Mouse (Mus musculus) olfactory bulb, adult 2 months (tissue): Measurements from ENCODE around the gene Zdhhc20.

ENCODE experiments used
- CTCF ChIP-seq: fragments of 200-500 bp; IDR thresholded peaks from 2 replicates; pipeline ENCODE4 v1.5.1; 2012; ENCODE audit warnings: low read depth, mild to moderate bottlenecking, low read length, moderate library complexity; ENCODE audit not compliant: insufficient read depth
- POLR2A ChIP-seq: fragments of 200-500 bp; IDR thresholded peaks from 2 replicates; pipeline ENCODE4 v1.6.1; 2012; ENCODE audit warnings: mild to moderate bottlenecking, low read depth, low read length, moderate library complexity; ENCODE audit not compliant: insufficient read depth

DNA sequence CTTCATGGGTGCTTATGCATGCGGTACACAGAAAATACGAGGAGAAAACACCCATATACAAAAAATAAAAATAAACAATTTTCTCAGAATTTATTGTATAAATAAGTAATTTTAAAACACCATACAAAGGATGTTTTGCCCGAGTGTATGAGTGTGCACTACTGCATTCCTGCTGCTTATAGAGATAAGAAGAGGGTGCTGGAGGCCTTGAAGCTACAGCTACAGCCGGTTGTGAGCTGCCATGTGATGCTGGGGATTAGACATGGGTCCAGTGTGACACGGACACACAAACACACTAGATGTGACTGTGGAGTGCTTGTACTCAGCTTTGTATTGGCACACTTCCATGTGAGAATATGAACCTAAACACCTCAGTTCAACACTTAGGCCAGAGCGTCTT lies 47.2 kb upstream of the Zdhhc20 start:
- no peak for TF ChIP-seq CTCF
- no peak for TF ChIP-seq POLR2A
